Mouse (Mus musculus) myocyte (in vitro differentiated cells): ENCODE data around the gene Dars2.

Experiments
- E2F4 ChIP-seq: IDR thresholded peaks from one replicate; pipeline ENCODE4 v1.6.1; 2011; ENCODE audit warnings: mild to moderate bottlenecking, control low read depth, moderate library complexity; ENCODE audit not compliant: insufficient read depth
- MAX ChIP-seq: IDR thresholded peaks from one replicate; pipeline ENCODE4 v1.6.1; 2011; ENCODE audit warnings: low read depth, mild to moderate bottlenecking, control low read depth
- POLR2A ChIP-seq: IDR thresholded peaks from one replicate; pipeline ENCODE4 v1.6.1; 2011; ENCODE audit warnings: low read depth, mild to moderate bottlenecking, control low read depth, moderate library complexity; ENCODE audit not compliant: insufficient read length

DNA sequence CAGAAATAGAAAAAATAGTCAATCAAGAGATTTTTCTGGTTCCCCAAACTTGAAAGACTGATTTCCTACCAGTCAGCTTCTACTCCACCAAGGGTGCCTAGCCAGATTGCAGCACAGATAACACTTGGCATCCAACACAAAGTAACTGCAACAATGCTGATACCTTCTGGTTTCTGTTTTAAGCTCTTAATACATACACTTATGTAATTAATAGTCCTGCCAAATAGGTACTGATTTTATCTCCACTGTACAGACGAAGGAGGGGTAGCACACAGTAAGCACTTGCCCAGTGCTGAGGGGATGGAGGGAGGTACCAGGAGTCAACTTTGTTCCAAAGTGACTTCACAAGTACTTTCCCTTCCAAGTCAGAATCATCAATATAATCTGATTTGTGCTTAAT, 33.4 kb upstream of the Dars2 start:
- no peak for TF ChIP-seq POLR2A
- TF ChIP-seq E2F4 = no peak
- TF ChIP-seq MAX = no peak
